Mouse (Mus musculus): Measurements from ENCODE around the gene Mat2a. TPM values are rescaled to one million over a fixed set of nuclear protein-coding genes. Genes with fewer than 3 reads are reported as not detected.

The Mat2a gene
- total RNA-seq, 2 experiments from 2014 or later, result 192 to 403 TPM

DNA sequence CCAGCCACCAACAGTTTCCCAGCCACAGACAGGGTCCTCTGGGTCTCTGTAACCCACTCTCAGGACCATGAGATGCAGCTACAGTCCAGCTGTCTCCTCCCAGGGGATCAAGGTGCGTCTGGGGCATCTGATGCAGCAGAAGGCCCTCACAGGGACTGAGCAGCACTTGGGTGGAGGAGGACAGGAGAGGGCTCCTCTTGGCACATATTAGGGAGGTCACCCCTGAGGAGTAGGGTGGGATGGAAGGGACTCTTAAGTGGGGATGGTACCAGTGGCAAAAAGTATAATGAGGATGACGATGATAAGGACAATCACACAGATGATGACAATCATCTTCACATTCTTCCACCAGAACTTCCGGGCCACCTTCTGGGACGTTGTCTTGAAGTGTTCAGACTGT is 54.1 kb downstream of the Mat2a start:
- ATAC-seq (replicated peaks; ENCODE audit: poor library complexity), result no peak

DNA sequence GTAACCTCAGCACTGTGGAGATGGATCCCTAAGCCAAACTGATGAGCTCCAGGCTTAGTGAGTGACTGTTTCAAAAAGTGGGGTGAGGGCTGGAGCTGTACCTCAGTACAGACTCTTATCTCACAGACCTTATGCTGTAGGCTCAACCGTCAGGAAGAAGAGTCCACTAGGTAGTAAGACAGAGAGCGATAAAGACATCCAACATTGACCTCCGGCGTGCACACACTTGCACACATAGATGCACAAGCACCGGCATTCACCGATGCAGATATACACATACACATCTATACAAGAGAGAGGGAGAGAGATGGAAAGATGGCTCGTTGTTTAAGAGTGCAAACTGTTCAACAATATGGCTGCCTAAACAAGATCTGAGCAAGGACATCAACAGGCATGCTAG is 55.4 kb downstream of the Mat2a start:
- ATAC-seq (replicated peaks; ENCODE audit: poor library complexity), result peak; percentile 60

DNA sequence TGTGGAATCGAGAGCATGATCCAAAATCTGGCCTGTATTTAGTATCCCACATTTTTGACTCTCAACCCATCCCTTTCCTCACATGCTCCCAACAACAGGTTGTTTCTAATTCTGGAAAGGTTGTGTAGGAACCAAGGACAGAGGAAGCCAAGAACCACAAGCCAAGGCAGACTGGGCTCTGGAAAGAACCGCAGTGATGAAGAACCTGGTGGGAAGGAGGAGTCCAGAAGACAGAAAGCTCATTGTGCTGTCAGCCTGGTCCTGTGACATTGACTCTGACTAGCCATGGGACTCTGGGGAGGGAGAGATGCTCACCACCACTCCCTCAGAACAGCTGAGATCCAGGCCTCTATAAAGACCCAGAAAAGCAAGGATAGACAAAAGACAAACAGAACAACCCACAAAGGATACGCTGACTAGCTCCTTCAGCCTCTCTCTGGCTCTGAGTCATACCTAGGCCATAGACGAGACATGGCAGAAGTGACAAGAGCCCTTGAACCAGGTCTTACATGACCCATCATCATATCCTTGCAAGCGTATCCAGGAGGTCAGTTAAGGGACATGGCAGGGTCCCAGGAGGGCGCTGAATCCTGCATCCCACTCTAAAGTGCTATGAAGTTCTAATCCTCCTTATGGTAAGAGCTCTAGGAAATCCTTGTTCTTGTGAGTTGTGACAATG is 56.1 kb downstream of the Mat2a start:
- ATAC-seq (replicated peaks; ENCODE audit: poor library complexity), result no peak

Other genes starting within 250 kb of the Mat2a start
- gene Atoh8, start 204.0 kb downstream of the Mat2a start, total RNA-seq (2015), result not detected in 2 replicates
- not detected in 2 replicates for gene Atoh8, start 204.0 kb downstream of the Mat2a start, total RNA-seq (2017)
- gene Sftpb, start 134.9 kb downstream of the Mat2a start, total RNA-seq (2015), result not detected in 2 replicates
- gene Sftpb, start 134.9 kb downstream of the Mat2a start, total RNA-seq (2017), result not detected in 2 replicates
- 66.8 and 71.3 TPM in 2 replicates for gene Usp39, start 94.4 kb downstream of the Mat2a start, total RNA-seq (2015)
- 113 and 115 TPM in 2 replicates for gene Usp39, start 94.4 kb downstream of the Mat2a start, total RNA-seq (2017)
- gene 0610030E20Rik, start 92.2 kb downstream of the Mat2a start, total RNA-seq (2015), result 30.3 and 31.9 TPM in 2 replicates
- gene 0610030E20Rik, start 92.2 kb downstream of the Mat2a start, total RNA-seq (2017), result 23.0 and 24.7 TPM in 2 replicates
- 1.1 and 1.2 TPM in 2 replicates for gene Tmem150a, start 84.1 kb downstream of the Mat2a start, total RNA-seq (2015)
- gene Tmem150a, start 84.1 kb downstream of the Mat2a start, total RNA-seq (2017), result 0.33 TPM in 1 of 2 replicates, not detected in the other
- 65.5 and 87.8 TPM in 2 replicates for gene Rnf181, start 72.6 kb downstream of the Mat2a start, total RNA-seq (2015)
- gene Rnf181, start 72.6 kb downstream of the Mat2a start, total RNA-seq (2017), result 51.4 and 53.7 TPM in 2 replicates
- 39.1 and 70.3 TPM in 2 replicates for gene Vamp5, start 59.1 kb downstream of the Mat2a start, total RNA-seq (2015)
- gene Vamp5, start 59.1 kb downstream of the Mat2a start, total RNA-seq (2017), result 13.0 and 34.9 TPM in 2 replicates
- gene Vamp8, start 48.9 kb downstream of the Mat2a start, total RNA-seq (2015), result 240 and 247 TPM in 2 replicates
- 267 and 283 TPM in 2 replicates for gene Vamp8, start 48.9 kb downstream of the Mat2a start, total RNA-seq (2017)
- gene Ggcx, start 25.2 kb downstream of the Mat2a start, total RNA-seq (2015), result 11.2 and 11.6 TPM in 2 replicates
- 6.7 and 8.5 TPM in 2 replicates for gene Ggcx, start 25.2 kb downstream of the Mat2a start, total RNA-seq (2017)
- gene Sh2d6, start 82.1 kb upstream of the Mat2a start, total RNA-seq (2015), result not detected in 2 replicates
- gene Sh2d6, start 82.1 kb upstream of the Mat2a start, total RNA-seq (2017), result not detected in 2 replicates
- gene Capg, start 104.8 kb upstream of the Mat2a start, total RNA-seq (2015), result 24.4 and 25.5 TPM in 2 replicates
- 42.7 and 60.1 TPM in 2 replicates for gene Capg, start 104.8 kb upstream of the Mat2a start, total RNA-seq (2017)
- gene Elmod3, start 158.9 kb upstream of the Mat2a start, total RNA-seq (2015), result 12.9 and 15.6 TPM in 2 replicates
- gene Elmod3, start 158.9 kb upstream of the Mat2a start, total RNA-seq (2017), result 9.7 and 13.8 TPM in 2 replicates
- gene Retsat, start 158.9 kb upstream of the Mat2a start, total RNA-seq (2015), result 20.3 and 20.8 TPM in 2 replicates
- gene Retsat, start 158.9 kb upstream of the Mat2a start, total RNA-seq (2017), result 20.0 and 27.5 TPM in 2 replicates
- gene Tgoln1, start 177.4 kb upstream of the Mat2a start, total RNA-seq (2015), result 51.5 and 57.9 TPM in 2 replicates
- 55.1 and 64.4 TPM in 2 replicates for gene Tgoln1, start 177.4 kb upstream of the Mat2a start, total RNA-seq (2017)